Mouse (Mus musculus): ENCODE results near the gene Tex21. TPM values are rescaled to one million over a fixed set of nuclear protein-coding genes. Genes with fewer than 3 reads are reported as not detected.

Tex21 gene
- polyA plus RNA-seq (2017; shearing (Covaris generic)) = not detected

GRCm38 (mm10) chr12:76246646-76247045 lies at the start of gene Tex21:
Gene Tex21 (minus strand): TSS chr12:76246746.

GRCm38 (mm10) chr12:76254725-76255498 lies 8.4 kb upstream of the Tex21 start, which contains the start of gene Mthfd1:
Gene Mthfd1 (plus strand): TSS chr12:76255298.

DNA sequence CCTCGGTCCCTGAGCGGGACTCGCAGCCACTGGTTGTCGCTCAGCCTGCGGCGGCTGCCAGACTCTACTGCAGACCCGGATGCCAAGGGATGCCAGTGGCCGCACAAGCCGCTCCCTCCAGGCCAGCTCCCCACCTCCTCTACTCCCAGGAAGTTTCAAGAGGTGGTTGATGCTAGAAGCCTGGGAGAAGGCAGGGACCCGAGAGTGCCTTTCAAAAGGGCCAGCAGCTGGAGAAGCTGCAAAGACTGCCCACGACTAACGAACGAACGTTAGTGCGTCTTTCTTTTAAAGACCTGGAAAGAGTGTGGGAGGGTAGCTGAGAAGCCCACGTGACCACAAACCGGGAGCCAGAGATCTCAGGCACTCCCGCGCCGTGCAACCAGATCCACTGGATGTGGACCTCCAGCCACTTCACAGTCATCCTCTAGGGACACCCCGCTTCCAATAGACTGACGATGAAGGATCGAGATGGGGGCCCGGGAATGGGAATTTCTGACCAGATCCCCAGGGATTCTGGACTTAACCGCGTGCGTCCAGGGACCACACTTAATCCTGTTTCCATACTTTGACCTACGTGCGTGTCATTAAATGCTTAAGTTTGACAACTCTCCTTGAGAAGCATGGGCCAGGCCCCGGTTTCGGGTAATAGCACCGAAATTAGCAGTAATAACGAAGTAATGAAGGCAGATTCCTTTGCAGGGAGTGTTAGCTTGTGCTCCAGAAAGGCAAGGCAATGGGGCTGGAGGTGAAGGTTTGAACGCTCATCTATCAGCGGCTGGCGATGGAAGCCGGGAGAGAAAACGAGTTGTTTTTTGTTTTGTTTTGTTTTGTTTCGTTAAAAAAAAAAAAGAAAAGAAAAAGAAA lies 69.3 kb downstream of the Tex21 start, which contains the start of gene Esr2:
TSS of gene Esr2 (minus strand) at position 260 of the 864 bp plus-strand sequence.

Other genes with a start within 250 kb of the Tex21 start
- not detected for gene Esr2, start 69.5 kb downstream of the Tex21 start, polyA plus RNA-seq (2017; shearing (Covaris generic))
- 63.5 TPM for gene Mthfd1, start 8.6 kb upstream of the Tex21 start, polyA plus RNA-seq (2017; shearing (Covaris generic))
- gene Akap5, start 78.1 kb upstream of the Tex21 start, polyA plus RNA-seq (2017; shearing (Covaris generic)) = 1.7 TPM
- 15.3 TPM for gene Zbtb25, start 122.9 kb upstream of the Tex21 start, polyA plus RNA-seq (2017; shearing (Covaris generic))
- gene Zbtb1, start 123.5 kb upstream of the Tex21 start, polyA plus RNA-seq (2017; shearing (Covaris generic)) = 22.8 TPM
- 4.8 TPM for gene Hspa2, start 157.4 kb upstream of the Tex21 start, polyA plus RNA-seq (2017; shearing (Covaris generic))
- gene Ppp1r36, start 170.8 kb upstream of the Tex21 start, polyA plus RNA-seq (2017; shearing (Covaris generic)) = not detected